Mouse (Mus musculus) forebrain, embryonic 13.5 days (tissue): ENCODE data around the gene Ppia. TPM values are rescaled to one million over a fixed set of nuclear protein-coding genes. Genes with fewer than 3 reads are reported as not detected.
"Not testable (repeated sequence)": the region's sequence is repeated elsewhere in the genome, so short reads cannot be mapped to it uniquely, and the experiment has no call there.

Source experiments
- ATAC-seq: fragments of 200-750 bp; cut with Nextera tagmentation; 2 replicates; pipeline ENCODE4 v1.8.0; 2017
- H3K27ac ChIP-seq: fragments of 300-500 bp; sonication (generic); 2 replicates; pipeline ENCODE4 v1.5.1; 2015; ENCODE audit warnings: inconsistent platforms, mild to moderate bottlenecking, moderate library complexity
- H3K27me3 ChIP-seq: fragments of 300-500 bp; sonication (generic); 2 replicates; pipeline ENCODE4 v1.6.1; 2015; ENCODE audit warnings: mild to moderate bottlenecking, inconsistent platforms
- H3K36me3 ChIP-seq: fragments of 300-500 bp; sonication (generic); 2 replicates; pipeline ENCODE4 v1.6.1; 2015; ENCODE audit warnings: mild to moderate bottlenecking, inconsistent platforms; ENCODE audit not compliant: poor library complexity, severe bottlenecking
- H3K4me1 ChIP-seq: fragments of 300-500 bp; sonication (generic); 2 replicates; pipeline ENCODE4 v1.6.1; 2015; ENCODE audit warnings: inconsistent platforms
- H3K4me2 ChIP-seq: fragments of 300-500 bp; sonication (generic); 2 replicates; pipeline ENCODE4 v1.6.1; 2015; ENCODE audit warnings: inconsistent platforms, mild to moderate bottlenecking, moderate library complexity
- H3K4me3 ChIP-seq: fragments of 300-500 bp; sonication (generic); 2 replicates; pipeline ENCODE4 v1.5.1; 2015; ENCODE audit warnings: mild to moderate bottlenecking, inconsistent platforms
- H3K9ac ChIP-seq: fragments of 300-500 bp; sonication (generic); 2 replicates; pipeline ENCODE4 v1.6.1; 2015; ENCODE audit warnings: mild to moderate bottlenecking, inconsistent platforms
- H3K9me3 ChIP-seq: fragments of 300-500 bp; sonication (generic); replicated peaks from 2 replicates; pipeline ENCODE4 v1.6.1; 2016; ENCODE audit warnings: inconsistent platforms
- WGBS: fragments of 180-500 bp; shearing (Covaris S2); methylation state at CpG from one replicate; pipeline ENCODE4 v1.1.7; 2015; 5-methylcytosine and 5-hydroxymethylcytosine counted together
- polyA plus RNA-seq: library from polyadenylated mRNA; unstranded; fragments of >200 nt; fragmentation: Nextera tagmentation; extraction: Ambion mirVana; gene quantifications from 2 replicates; pipeline ENCODE4 v1.2.1, GENCODE M21; 2015

Ppia gene
- 4,373 and 4,619 TPM in 2 replicates for polyA plus RNA-seq

DNA sequence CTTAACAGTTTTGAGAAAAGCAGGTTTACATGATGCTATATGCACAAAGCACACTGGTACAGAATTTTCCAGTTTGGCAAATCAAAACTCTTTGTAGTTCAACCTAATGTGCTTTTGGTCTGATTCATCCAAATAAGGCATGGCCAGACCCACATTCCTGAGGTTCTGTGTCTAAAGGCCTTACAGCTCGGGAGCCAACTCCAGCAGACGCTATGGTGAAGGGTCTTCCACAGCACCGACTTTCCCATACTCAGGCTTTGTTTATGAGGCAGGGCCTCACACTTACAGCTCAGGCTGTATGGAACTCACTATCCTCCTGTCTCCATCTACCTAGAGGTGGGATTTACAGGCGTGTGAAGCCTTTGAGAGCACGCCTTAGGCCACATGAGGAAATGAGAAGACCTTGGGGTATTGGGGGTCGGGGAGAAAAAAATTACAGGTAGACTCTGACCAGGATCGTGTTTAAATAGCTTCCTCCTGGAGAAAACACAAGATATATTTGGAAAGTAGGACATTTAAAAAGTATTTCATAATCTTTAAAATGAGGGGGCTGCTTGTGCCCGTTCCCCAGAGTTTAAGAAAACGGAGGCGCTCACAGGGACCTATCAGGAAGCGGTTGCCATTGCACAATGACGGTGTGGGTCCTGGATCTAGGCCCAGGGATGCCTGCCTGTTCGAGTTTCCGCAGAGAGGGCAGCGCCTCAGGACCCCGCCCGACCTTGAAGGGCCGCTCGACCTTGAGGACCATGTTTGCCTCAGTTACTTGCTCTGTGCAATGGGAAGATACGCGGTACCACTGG is at the start of gene Ppia:
TSS of gene Ppia (plus strand) at position 693 of the 800 bp plus-strand sequence.
- Histone ChIP-seq H3K4me2 (peak within 1 kb of the TSS; percentile 75), H3K36me3 (peaks cover 15% of the 10 kb centered on the region), H3K27me3 (no peaks in the 10 kb centered on the region), H3K4me3 (peak within 1 kb of the TSS; percentile 78), H3K27ac (peak within 1 kb of the TSS; percentile 95), H3K9me3 (no peaks in the 10 kb centered on the region), H3K4me1 (peaks cover 30% of the 10 kb centered on the region), H3K9ac (peak within 1 kb of the TSS; percentile 94)
- WGBS: 13% methylated on average over 21 of the region's 21 CpGs
- ATAC-seq: no peak

GRCm38 (mm10) chr11:6365885-6366284 is 49.4 kb upstream of the Ppia start:
- no peaks in the 10 kb centered on the region for H3K27me3 ChIP-seq
- no peaks in the 10 kb centered on the region for H3K9me3 ChIP-seq
- no peak overlapping the region for H3K4me3 ChIP-seq
- 26% methylated on average over 11 of the region's 11 CpGs for WGBS
- no peak overlapping the region for H3K27ac ChIP-seq
- H3K36me3 ChIP-seq: no peaks in the 10 kb centered on the region
- no peak overlapping the region for H3K9ac ChIP-seq
- no peak overlapping the region for H3K4me2 ChIP-seq
- peak; percentile 30; the same call in 1 of the 2 replicates for ATAC-seq
- no peaks in the 10 kb centered on the region for H3K4me1 ChIP-seq

GRCm38 (mm10) chr11:6366434-6366833 is 48.8 kb upstream of the Ppia start:
- Histone ChIP-seq H3K9ac (no peak overlapping the region), H3K36me3 (no peaks in the 10 kb centered on the region), H3K27ac (no peak overlapping the region), H3K9me3 (no peaks in the 10 kb centered on the region), H3K27me3 (no peaks in the 10 kb centered on the region), H3K4me3 (no peak overlapping the region), H3K4me2 (no peak overlapping the region), H3K4me1 (no peaks in the 10 kb centered on the region)
- 84% methylated on average over 6 of the region's 6 CpGs for WGBS
- ATAC-seq: no peak

GRCm38 (mm10) chr11:6367156-6367555 is 48.1 kb upstream of the Ppia start:
- Histone ChIP-seq H3K4me1 (no peaks in the 10 kb centered on the region), H3K4me3 (no peak overlapping the region), H3K9me3 (no peaks in the 10 kb centered on the region), H3K27ac (no peak overlapping the region), H3K36me3 (no peaks in the 10 kb centered on the region), H3K9ac (no peak overlapping the region), H3K27me3 (no peaks in the 10 kb centered on the region), H3K4me2 (no peak overlapping the region)
- no peak for ATAC-seq
- 89% methylated on average over 4 of the region's 4 CpGs for WGBS

DNA sequence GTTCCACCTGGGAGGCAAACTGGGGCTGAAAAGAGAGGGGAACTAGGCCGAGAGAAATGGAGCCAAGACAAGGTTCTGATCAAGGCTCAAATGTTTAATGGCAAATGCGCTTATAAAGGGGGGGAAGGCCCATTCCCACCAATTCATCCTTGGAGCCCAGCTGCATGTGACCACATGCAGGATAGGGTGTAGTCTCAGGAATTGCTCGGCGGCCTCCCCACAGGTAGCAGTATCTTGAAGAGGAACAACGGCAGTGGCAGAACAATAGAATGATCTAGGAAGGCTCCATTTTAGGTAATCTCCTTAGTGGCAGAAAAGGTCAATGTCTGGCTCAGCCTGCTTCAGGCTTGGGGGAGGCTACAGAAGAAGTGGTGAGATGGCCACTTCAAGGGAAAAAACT is 47.3 kb upstream of the Ppia start:
- H3K4me1 ChIP-seq, H3K9me3 ChIP-seq, H3K27ac ChIP-seq, H3K27me3 ChIP-seq, H3K4me2 ChIP-seq, H3K9ac ChIP-seq, H3K36me3 ChIP-seq, H3K4me3 ChIP-seq, ATAC-seq: not testable (repeated sequence)
- 84% methylated on average over 5 of the region's 5 CpGs for WGBS

DNA sequence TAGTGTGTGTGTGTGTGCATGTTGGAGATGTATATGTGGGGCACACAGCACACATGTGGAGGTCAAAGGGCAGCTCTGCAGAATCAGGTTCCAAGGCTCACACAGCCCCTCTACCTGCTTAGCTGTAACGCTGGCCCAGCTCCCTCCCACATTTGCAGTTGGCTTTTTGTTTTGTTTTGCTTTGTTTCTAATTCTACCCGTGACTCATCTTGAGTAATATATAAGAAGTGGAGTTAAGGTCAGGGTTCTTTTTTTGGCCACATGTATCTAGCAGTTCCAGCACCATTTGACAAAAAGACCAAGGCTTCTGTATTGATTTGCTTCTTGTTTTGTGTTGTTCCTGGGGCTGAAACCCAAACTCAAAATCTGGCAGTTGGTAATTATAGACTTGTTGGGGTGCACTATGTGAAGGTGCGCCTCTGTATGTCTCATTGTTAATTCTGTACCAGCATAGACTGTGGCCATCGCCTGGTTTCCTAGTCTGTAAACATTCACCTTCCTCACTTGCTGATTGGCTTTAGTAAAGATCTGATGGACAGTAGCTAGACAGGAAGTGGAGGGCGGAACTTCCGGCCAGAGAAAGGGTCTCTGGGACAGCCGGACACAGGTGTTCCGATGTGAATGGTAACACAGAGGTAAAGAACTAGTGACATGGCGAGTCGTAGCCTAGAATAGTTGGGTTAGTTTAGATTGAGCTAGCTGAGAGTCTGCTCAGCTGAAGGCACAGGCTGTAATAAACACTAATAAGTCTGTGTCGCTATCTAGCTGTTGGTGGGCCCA is 43.7 kb upstream of the Ppia start:
- Histone ChIP-seq H3K9me3 (no peaks in the 10 kb centered on the region), H3K27me3 (no peaks in the 10 kb centered on the region; the same call in 1 of the 2 replicates), H3K9ac (no peak overlapping the region), H3K4me1 (no peaks in the 10 kb centered on the region), H3K4me3 (no peak overlapping the region), H3K4me2 (no peak overlapping the region), H3K36me3 (no peaks in the 10 kb centered on the region), H3K27ac (no peak overlapping the region)
- 90% methylated on average over 11 of the region's 11 CpGs for WGBS
- no peak for ATAC-seq

DNA sequence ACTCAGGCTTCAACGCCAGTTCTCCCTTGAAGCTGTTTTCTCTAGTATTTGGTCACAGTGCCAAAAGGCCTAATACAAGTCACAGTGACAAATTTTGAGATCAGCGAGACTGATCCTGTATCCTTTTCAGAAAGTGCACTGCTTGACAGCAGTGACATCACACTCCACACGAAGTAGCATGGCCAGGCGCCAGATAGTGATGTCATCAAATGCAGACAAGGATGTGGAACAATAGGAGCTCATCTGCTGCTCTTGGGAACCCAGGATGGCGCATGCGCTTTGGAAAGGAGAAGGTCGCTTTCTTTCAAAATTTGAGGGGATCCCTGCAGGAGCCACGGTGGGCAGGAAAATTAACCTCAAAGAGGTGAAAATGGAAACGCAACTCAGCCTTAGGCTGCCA is 42.5 kb upstream of the Ppia start:
- Histone ChIP-seq H3K9ac (no peak overlapping the region), H3K9me3 (no peaks in the 10 kb centered on the region), H3K4me2 (no peak overlapping the region), H3K4me1 (no peaks in the 10 kb centered on the region), H3K27me3 (no peaks in the 10 kb centered on the region; the same call in 1 of the 2 replicates), H3K36me3 (no peaks in the 10 kb centered on the region), H3K27ac (no peak overlapping the region), H3K4me3 (no peak overlapping the region)
- WGBS: 84% methylated on average over 9 of the region's 9 CpGs
- ATAC-seq: no peak

GRCm38 (mm10) chr11:6380916-6381315 is 34.3 kb upstream of the Ppia start:
- no peak for ATAC-seq
- no peaks in the 10 kb centered on the region for H3K36me3 ChIP-seq
- 86% methylated on average over 6 of the region's 6 CpGs for WGBS
- H3K9ac ChIP-seq: no peak overlapping the region
- H3K27me3 ChIP-seq: no peaks in the 10 kb centered on the region; the same call in 1 of the 2 replicates
- H3K4me3 ChIP-seq: no peak overlapping the region
- no peak overlapping the region for H3K4me2 ChIP-seq
- no peaks in the 10 kb centered on the region for H3K9me3 ChIP-seq
- H3K27ac ChIP-seq: no peak overlapping the region
- H3K4me1 ChIP-seq: no peaks in the 10 kb centered on the region

DNA sequence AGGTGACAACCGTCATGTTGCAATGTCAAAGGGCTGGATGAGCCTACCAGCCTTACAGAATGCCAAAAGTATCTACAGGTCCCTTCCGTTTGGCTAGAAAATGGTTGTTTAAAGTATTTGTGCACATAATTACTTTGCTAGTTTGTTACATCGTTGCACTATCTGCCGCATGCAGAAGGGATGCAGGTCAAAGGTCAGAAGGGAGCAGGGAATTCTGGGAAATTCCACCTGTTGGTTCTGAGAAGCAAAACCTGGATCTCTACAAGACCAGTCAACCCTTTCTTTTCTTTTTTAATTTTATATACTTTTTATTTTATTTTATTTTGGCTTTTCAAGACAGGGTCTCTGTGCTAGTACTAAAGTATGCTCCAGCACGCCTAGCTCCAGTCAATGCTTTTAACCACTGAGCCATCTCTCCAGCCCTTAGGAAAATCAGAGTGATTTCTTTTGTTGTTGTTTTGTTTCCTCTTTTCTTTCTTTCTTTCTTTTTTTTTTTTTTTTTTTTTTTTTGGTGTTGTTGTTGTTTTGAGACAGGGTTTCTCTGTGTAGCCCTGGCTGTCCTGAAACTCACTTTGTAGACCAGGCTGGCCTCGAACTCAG is 27.0 kb upstream of the Ppia start:
- Histone ChIP-seq H3K4me1 (peaks cover 27% of the 10 kb centered on the region), H3K4me2 (peak overlapping the region; percentile 85), H3K9ac (no peak overlapping the region), H3K4me3 (no peak overlapping the region), H3K27ac (peak overlapping the region; percentile 94), H3K36me3 (peaks cover 21% of the 10 kb centered on the region), H3K27me3 (no peaks in the 10 kb centered on the region), H3K9me3 (no peaks in the 10 kb centered on the region)
- WGBS: 94% methylated on average over 6 of the region's 6 CpGs
- ATAC-seq: no peak

GRCm38 (mm10) chr11:6388726-6389413 is 26.4 kb upstream of the Ppia start, which contains the start of gene Zmiz2:
Zmiz2 (plus strand) TSS chr11:6389074.
- peak within 1 kb of the TSS; percentile 95 for H3K4me3 ChIP-seq
- H3K4me2 ChIP-seq: peak within 1 kb of the TSS; percentile 85
- WGBS: 7% methylated on average over 37 of the region's 60 CpGs
- H3K36me3 ChIP-seq: peaks cover 24% of the 10 kb centered on the region
- peak; percentile 98 for ATAC-seq
- H3K27me3 ChIP-seq: no peaks in the 10 kb centered on the region
- no peaks in the 10 kb centered on the region for H3K9me3 ChIP-seq
- H3K9ac ChIP-seq: peak within 1 kb of the TSS; percentile 98
- H3K27ac ChIP-seq: peak within 1 kb of the TSS; percentile 94
- peaks cover 31% of the 10 kb centered on the region for H3K4me1 ChIP-seq

- H3K4me2 ChIP-seq: peak overlapping the region; percentile 85
- peaks cover 31% of the 10 kb centered on the region for H3K36me3 ChIP-seq
- H3K4me3 ChIP-seq: peak overlapping the region; percentile 95
- H3K27ac ChIP-seq: peak overlapping the region; percentile 94
- ATAC-seq: peak; percentile 20
- H3K27me3 ChIP-seq: no peaks in the 10 kb centered on the region
- WGBS: 0% methylated on average over 36 of the region's 43 CpGs
- H3K9me3 ChIP-seq: no peaks in the 10 kb centered on the region
- peaks cover 37% of the 10 kb centered on the region for H3K4me1 ChIP-seq
- peak overlapping the region; percentile 98 for H3K9ac ChIP-seq
These were observed 25.7 kb upstream of the Ppia start for GRCm38 (mm10) chr11:6389483-6389921.
